Mouse (Mus musculus) fat pad, adult 2 months (tissue): Measurements from ENCODE around the gene Gm20594.

Experiments used
- DNase-seq: peaks from one replicate; pipeline ENCODE4 v3.0.0-alpha.2; 2011; ENCODE audit warnings: low read depth, low spot score; ENCODE audit errors: extremely low read depth

The Gm20594 gene

GRCm38 (mm10) chr6:79817616-79818015 lies at the start of gene Gm20594:
Gm20594 (plus strand) TSS chr6:79817916.
- no peak for DNase-seq

GRCm38 (mm10) chr6:79818114-79818513 lies 398 bp downstream of the Gm20594 start:
- DNase-seq = no peak

GRCm38 (mm10) chr6:79833845-79834244 lies 16.1 kb downstream of the Gm20594 start:
- DNase-seq = no peak

DNA sequence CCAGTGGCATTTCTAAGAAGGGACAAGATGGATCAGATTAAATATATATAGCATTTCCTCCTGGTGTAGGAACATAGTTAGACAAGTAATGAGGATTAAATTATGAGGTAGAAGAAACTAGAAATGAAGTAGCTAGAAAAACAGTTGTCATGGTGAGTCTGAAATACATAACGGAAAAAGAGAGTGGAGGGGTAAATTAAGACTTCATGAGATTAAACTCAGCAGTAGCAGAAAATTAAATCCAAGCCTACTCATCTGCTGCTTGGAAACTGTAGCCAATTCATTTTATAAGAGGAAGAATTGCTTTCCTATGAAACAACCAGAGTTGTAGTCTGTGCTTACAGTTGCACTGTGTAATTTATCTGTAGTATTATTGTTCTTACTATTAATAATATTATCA lies 29.1 kb downstream of the Gm20594 start:
- DNase-seq = no peak
